32 mouse cellular contexts compared by ENCODE assay signal in genomic region chr13:10068927-10069580, GRCm38 (mm10).
"Had no signal": no experiment of that assay in that cellular context is flagged by ENCODE, and none has a peak within 500 bp of the region (broad histone marks: within the 10 kb centered on the region; RNA-seq: fewer than 3 reads in every experiment).

No protein-coding gene starts in this region.

- H3K4me3 ChIP-seq: limb, embryonic 10.5 days; limb, embryonic 12.5 days; limb, embryonic 13.5 days; limb, embryonic 15.5 days; liver, embryonic 12.5 days; liver, embryonic 13.5 days; liver, embryonic 15.5 days; lung, embryonic 15.5 days; megakaryocyte, embryonic 14.5 days; midbrain, embryonic 10.5 days; midbrain, embryonic 12.5 days; midbrain, embryonic 13.5 days; midbrain, embryonic 15.5 days; myocyte; neural tube, embryonic 12.5 days had no signal

- ATAC-seq: liver, embryonic 12.5 days; liver, postnatal 0 days; lung, postnatal 0 days; midbrain, embryonic 13.5 days; midbrain, embryonic 15.5 days; midbrain, embryonic 16.5 days had no signal

- H3K9ac ChIP-seq: limb, embryonic 12.5 days; limb, embryonic 13.5 days; limb, embryonic 15.5 days; liver, embryonic 12.5 days; liver, embryonic 13.5 days; liver, embryonic 14.5 days; liver, embryonic 15.5 days; liver, postnatal 0 days; lung, embryonic 14.5 days; lung, embryonic 15.5 days; midbrain, embryonic 12.5 days; midbrain, embryonic 13.5 days; midbrain, embryonic 15.5 days; neural tube, embryonic 12.5 days had no signal

- H3K4me2 ChIP-seq: limb, embryonic 12.5 days; limb, embryonic 13.5 days; limb, embryonic 15.5 days; liver, embryonic 11.5 days; liver, embryonic 12.5 days; liver, embryonic 13.5 days; liver, embryonic 15.5 days; lung, embryonic 14.5 days; lung, embryonic 15.5 days; midbrain, embryonic 11.5 days; midbrain, embryonic 12.5 days; midbrain, embryonic 13.5 days; midbrain, embryonic 15.5 days; neural tube, embryonic 12.5 days had no signal

- H3K9me3 ChIP-seq: limb, embryonic 10.5 days; limb, embryonic 12.5 days; limb, embryonic 13.5 days; limb, embryonic 15.5 days; liver, embryonic 12.5 days; liver, embryonic 13.5 days; liver, embryonic 15.5 days; lung, embryonic 15.5 days; megakaryocyte, embryonic 14.5 days; midbrain, embryonic 10.5 days; midbrain, embryonic 12.5 days; midbrain, embryonic 13.5 days; midbrain, embryonic 15.5 days; neural tube, embryonic 12.5 days had no signal

- H3K36me3 ChIP-seq: limb, embryonic 10.5 days; limb, embryonic 12.5 days; limb, embryonic 13.5 days; limb, embryonic 15.5 days; liver, embryonic 12.5 days; liver, embryonic 13.5 days; liver, embryonic 15.5 days; lung, embryonic 15.5 days; midbrain, embryonic 10.5 days; midbrain, embryonic 12.5 days; midbrain, embryonic 13.5 days; midbrain, embryonic 15.5 days; neural tube, embryonic 12.5 days had no signal

- DNase-seq: left cerebral cortex, postnatal 4 days; liver; liver, embryonic 13.5 days; liver, postnatal 0 days; lung, adult 18-20 months; lung, adult 2 months; lung, embryonic 14.5 days; lung, postnatal 10 days; lung, postnatal 14 days; lung, postnatal 36 days; lung, postnatal 4 days; midbrain, embryonic 14.5 days had no signal

- H3K4me1 ChIP-seq: limb, embryonic 10.5 days; limb, embryonic 12.5 days; limb, embryonic 15.5 days; liver, embryonic 12.5 days; liver, embryonic 13.5 days; liver, embryonic 15.5 days; midbrain, embryonic 10.5 days; midbrain, embryonic 12.5 days; midbrain, embryonic 13.5 days; midbrain, embryonic 15.5 days; neural tube, embryonic 12.5 days had no signal

- H3K27ac ChIP-seq: limb, embryonic 10.5 days; limb, embryonic 12.5 days; limb, embryonic 13.5 days; limb, embryonic 15.5 days; liver, embryonic 12.5 days; liver, embryonic 13.5 days; liver, embryonic 14.5 days; liver, embryonic 15.5 days; lung, embryonic 15.5 days; macrophage; midbrain, embryonic 10.5 days; midbrain, embryonic 12.5 days; midbrain, embryonic 13.5 days; midbrain, embryonic 15.5 days; neural tube, embryonic 12.5 days had no signal

- H3K27me3 ChIP-seq: limb, embryonic 12.5 days; limb, embryonic 13.5 days; limb, embryonic 15.5 days; liver, embryonic 12.5 days; liver, embryonic 13.5 days; liver, embryonic 15.5 days; lung, embryonic 15.5 days; megakaryocyte, embryonic 14.5 days; midbrain, embryonic 12.5 days; midbrain, embryonic 13.5 days; midbrain, embryonic 15.5 days; neural tube, embryonic 12.5 days had no signal
